Mouse (Mus musculus) forebrain, embryonic 10.5 days (tissue): Measurements from ENCODE around the gene Abcb8. TPM values are rescaled to one million over a fixed set of nuclear protein-coding genes. Genes with fewer than 3 reads are reported as not detected.
A peak's percentile ranks its signal among the peaks of the same experiment; 100 is the strongest.

ENCODE experiments used
- DNase-seq: peaks from one replicate; pipeline ENCODE4 v3.0.0-alpha.2; 2017; ENCODE audit warnings: low spot score; ENCODE audit errors: extremely low spot score
- H3K27ac ChIP-seq: fragments of 300-500 bp; sonication (generic); 2 replicates; pipeline ENCODE4 v1.5.1; 2016; ENCODE audit warnings: mild to moderate bottlenecking
- H3K27me3 ChIP-seq: fragments of 300-500 bp; sonication (generic); 2 replicates; pipeline ENCODE4 v1.6.1; 2016; ENCODE audit warnings: mild to moderate bottlenecking; ENCODE audit not compliant: poor library complexity, severe bottlenecking
- H3K36me3 ChIP-seq: fragments of 300-500 bp; sonication (generic); replicated peaks from 2 replicates; pipeline ENCODE4 v1.6.1; 2016; ENCODE audit warnings: mild to moderate bottlenecking, moderate library complexity
- H3K4me1 ChIP-seq: fragments of 300-500 bp; sonication (generic); 2 replicates; pipeline ENCODE4 v1.6.1; 2016
- H3K4me3 ChIP-seq: fragments of 300-500 bp; sonication (generic); 2 replicates; pipeline ENCODE4 v1.5.1; 2016; ENCODE audit warnings: mild to moderate bottlenecking, moderate library complexity
- H3K9me3 ChIP-seq: fragments of 300-500 bp; sonication (generic); 2 replicates; pipeline ENCODE4 v1.6.1; 2016; ENCODE audit warnings: mild to moderate bottlenecking, moderate library complexity
- WGBS: fragments of 180-500 bp; shearing (Covaris S2); methylation state at CpG from one replicate; pipeline ENCODE4 v1.1.7; 2016; 5-methylcytosine and 5-hydroxymethylcytosine counted together
- polyA plus RNA-seq: library from polyadenylated mRNA; unstranded; fragments of >200 nt; fragmentation: Nextera tagmentation; extraction: Ambion mirVana; gene quantifications from 2 replicates; pipeline ENCODE4 v1.2.1, GENCODE M21; 2016

Gene Abcb8
- polyA plus RNA-seq, 1 experiment from 2014 or later, result 57.1 TPM

- H3K27me3 ChIP-seq, result no peaks in the 10 kb centered on the region
- H3K4me1 ChIP-seq, result peaks cover 20% of the 10 kb centered on the region
- no peak overlapping the region for H3K27ac ChIP-seq
- no peak for DNase-seq
- no peaks in the 10 kb centered on the region for H3K36me3 ChIP-seq
- H3K4me3 ChIP-seq, result no peak overlapping the region
- no peaks in the 10 kb centered on the region for H3K9me3 ChIP-seq
- WGBS, result 91% methylated on average over 7 of the region's 7 CpGs
Measured at GRCm38 (mm10) chr5:24374666-24375328, 18.7 kb upstream of the Abcb8 start.

GRCm38 (mm10) chr5:24378700-24379099 is 14.8 kb upstream of the Abcb8 start:
- Histone ChIP-seq H3K27me3 (no peaks in the 10 kb centered on the region), H3K4me1 (peaks cover 39% of the 10 kb centered on the region), H3K36me3 (no peaks in the 10 kb centered on the region), H3K27ac (no peak overlapping the region), H3K9me3 (no peaks in the 10 kb centered on the region), H3K4me3 (no peak overlapping the region)
- WGBS, result 85% methylated on average over 2 of the region's 2 CpGs
- no peak for DNase-seq

- Histone ChIP-seq H3K27me3 (peaks cover 3% of the 10 kb centered on the region), H3K4me1 (peaks cover 43% of the 10 kb centered on the region), H3K9me3 (no peaks in the 10 kb centered on the region), H3K36me3 (no peaks in the 10 kb centered on the region), H3K27ac (no peak overlapping the region), H3K4me3 (no peak overlapping the region)
- no peak for DNase-seq
- WGBS, result 76% methylated on average over 4 of the region's 4 CpGs
Measured at GRCm38 (mm10) chr5:24379501-24379900, 14.0 kb upstream of the Abcb8 start.

- Histone ChIP-seq H3K27ac (0 out of 2 replicates have a peak overlapping the region, but pooled peaks have one; percentile 7), H3K27me3 (peaks cover 13% of the 10 kb centered on the region), H3K4me3 (no peak overlapping the region), H3K36me3 (no peaks in the 10 kb centered on the region), H3K4me1 (peaks cover 45% of the 10 kb centered on the region), H3K9me3 (no peaks in the 10 kb centered on the region)
- DNase-seq, result no peak
- WGBS, result 92% methylated on average over 4 of the region's 4 CpGs
Measured at GRCm38 (mm10) chr5:24380499-24380898, 13.0 kb upstream of the Abcb8 start.

GRCm38 (mm10) chr5:24381486-24381885 is 12.0 kb upstream of the Abcb8 start:
- Histone ChIP-seq H3K9me3 (no peaks in the 10 kb centered on the region), H3K27me3 (peaks cover 23% of the 10 kb centered on the region), H3K4me3 (no peak overlapping the region), H3K4me1 (peaks cover 50% of the 10 kb centered on the region), H3K36me3 (no peaks in the 10 kb centered on the region), H3K27ac (no peak overlapping the region)
- no peak for DNase-seq
- 79% methylated on average over 6 of the region's 6 CpGs for WGBS

- Histone ChIP-seq H3K4me3 (no peak overlapping the region), H3K27me3 (peaks cover 28% of the 10 kb centered on the region), H3K27ac (no peak overlapping the region), H3K9me3 (no peaks in the 10 kb centered on the region), H3K4me1 (peaks cover 55% of the 10 kb centered on the region), H3K36me3 (no peaks in the 10 kb centered on the region)
- no peak for DNase-seq
- 75% methylated on average over 2 of the region's 2 CpGs for WGBS
Measured at GRCm38 (mm10) chr5:24381988-24382387, 11.5 kb upstream of the Abcb8 start.

- peaks cover 40% of the 10 kb centered on the region for H3K27me3 ChIP-seq
- WGBS, result under 1% methylated on average over 34 of the region's 34 CpGs
- H3K4me1 ChIP-seq, result peaks cover 60% of the 10 kb centered on the region
- peak overlapping the region; percentile 83 for H3K27ac ChIP-seq
- H3K4me3 ChIP-seq, result peak overlapping the region; percentile 61
- no peaks in the 10 kb centered on the region for H3K36me3 ChIP-seq
- peak; percentile 96 for DNase-seq
- H3K9me3 ChIP-seq, result no peaks in the 10 kb centered on the region
Measured at GRCm38 (mm10) chr5:24383026-24383859, 10.2 kb upstream of the Abcb8 start.

GRCm38 (mm10) chr5:24384407-24384806 is 9.1 kb upstream of the Abcb8 start:
- WGBS, result 65% methylated on average over 6 of the region's 6 CpGs
- no peaks in the 10 kb centered on the region for H3K36me3 ChIP-seq
- no peaks in the 10 kb centered on the region for H3K9me3 ChIP-seq
- peaks cover 52% of the 10 kb centered on the region for H3K27me3 ChIP-seq
- H3K4me3 ChIP-seq, result no peak overlapping the region
- H3K4me1 ChIP-seq, result peaks cover 69% of the 10 kb centered on the region
- H3K27ac ChIP-seq, result no peak overlapping the region
- DNase-seq, result no peak

- no peaks in the 10 kb centered on the region for H3K36me3 ChIP-seq
- H3K4me3 ChIP-seq, result no peak overlapping the region
- DNase-seq, result no peak
- H3K27me3 ChIP-seq, result peaks cover 62% of the 10 kb centered on the region
- WGBS, result 86% methylated on average over 5 of the region's 5 CpGs
- H3K4me1 ChIP-seq, result peaks cover 68% of the 10 kb centered on the region
- no peaks in the 10 kb centered on the region for H3K9me3 ChIP-seq
- no peak overlapping the region for H3K27ac ChIP-seq
Measured at GRCm38 (mm10) chr5:24385374-24385773, 8.1 kb upstream of the Abcb8 start.

GRCm38 (mm10) chr5:24385887-24386550 is 7.4 kb upstream of the Abcb8 start:
- 79% methylated on average over 10 of the region's 10 CpGs for WGBS
- H3K36me3 ChIP-seq, result no peaks in the 10 kb centered on the region
- peaks cover 67% of the 10 kb centered on the region for H3K27me3 ChIP-seq
- no peak for DNase-seq
- H3K4me1 ChIP-seq, result peaks cover 65% of the 10 kb centered on the region
- H3K27ac ChIP-seq, result 0 out of 2 replicates have a peak overlapping the region, but pooled peaks have one; percentile 15
- no peak overlapping the region for H3K4me3 ChIP-seq
- no peaks in the 10 kb centered on the region for H3K9me3 ChIP-seq

GRCm38 (mm10) chr5:24387264-24388241 is 5.9 kb upstream of the Abcb8 start:
- peak; percentile 57 for DNase-seq
- Histone ChIP-seq H3K9me3 (no peaks in the 10 kb centered on the region), H3K4me1 (peaks cover 62% of the 10 kb centered on the region), H3K27ac (peak overlapping the region; percentile 78), H3K36me3 (no peaks in the 10 kb centered on the region), H3K4me3 (peak overlapping the region; percentile 61), H3K27me3 (peaks cover 77% of the 10 kb centered on the region)
- WGBS, result under 1% methylated on average over 73 of the region's 73 CpGs
